Mouse (Mus musculus) lung, embryonic 16.5 days (tissue): ENCODE results near the gene Ints6. TPM values are rescaled to one million over a fixed set of nuclear protein-coding genes. Genes with fewer than 3 reads are reported as not detected.

Experiments
- ATAC-seq: fragments of 200-750 bp; cut with Nextera tagmentation; 2 replicates; pipeline ENCODE4 v1.8.0; 2017; ENCODE audit warnings: low read depth, mild to moderate bottlenecking, moderate library complexity
- H3K27ac ChIP-seq: fragments of 300-500 bp; sonication (generic); 2 replicates; pipeline ENCODE4 v1.5.1; 2014; ENCODE audit warnings: mild to moderate bottlenecking, control low read depth, low read length
- H3K27me3 ChIP-seq: fragments of 300-500 bp; sonication (generic); 2 replicates; pipeline ENCODE4 v1.6.1; 2014; ENCODE audit warnings: low read depth, low read length, mixed read lengths; ENCODE audit not compliant: control insufficient read depth, insufficient read depth
- H3K36me3 ChIP-seq: fragments of 300-500 bp; sonication (generic); 2 replicates; pipeline ENCODE4 v1.6.1; 2014; ENCODE audit warnings: low read length; ENCODE audit not compliant: control insufficient read depth, insufficient read depth
- H3K4me1 ChIP-seq: fragments of 300-500 bp; sonication (generic); replicated peaks from 2 replicates; pipeline ENCODE4 v1.6.1; 2014; ENCODE audit warnings: low read length, mixed read lengths; ENCODE audit not compliant: control insufficient read depth, insufficient read depth
- H3K4me2 ChIP-seq: fragments of 300-500 bp; sonication (generic); 2 replicates; pipeline ENCODE4 v1.6.1; 2014; ENCODE audit warnings: low read depth, low read length, control low read depth
- H3K4me3 ChIP-seq: fragments of 300-500 bp; sonication (generic); 2 replicates; pipeline ENCODE4 v1.5.1; 2014; ENCODE audit warnings: mild to moderate bottlenecking, low read length, control low read depth
- H3K9ac ChIP-seq: fragments of 300-500 bp; sonication (generic); 2 replicates; pipeline ENCODE4 v1.6.1; 2014; ENCODE audit warnings: low read length, control low read depth
- H3K9me3 ChIP-seq: fragments of 300-500 bp; sonication (generic); 2 replicates; pipeline ENCODE4 v1.6.1; 2016; ENCODE audit warnings: low read length; ENCODE audit not compliant: control insufficient read depth
- WGBS: fragments of 180-500 bp; shearing (Covaris S2); extraction: QIAGEN DNeasy Blood & Tissue Kit; methylation state at CpG from one replicate; pipeline ENCODE4 v1.1.7; 2014; 5-methylcytosine and 5-hydroxymethylcytosine counted together
- polyA plus RNA-seq: library from polyadenylated mRNA; unstranded; fragments of >200 nt; fragmentation: Nextera tagmentation; extraction: Ambion mirVana; gene quantifications from 2 replicates; pipeline ENCODE4 v1.2.1, GENCODE M21; 2015

Ints6 gene
- 19.8 and 24.9 TPM in 2 replicates for polyA plus RNA-seq

DNA sequence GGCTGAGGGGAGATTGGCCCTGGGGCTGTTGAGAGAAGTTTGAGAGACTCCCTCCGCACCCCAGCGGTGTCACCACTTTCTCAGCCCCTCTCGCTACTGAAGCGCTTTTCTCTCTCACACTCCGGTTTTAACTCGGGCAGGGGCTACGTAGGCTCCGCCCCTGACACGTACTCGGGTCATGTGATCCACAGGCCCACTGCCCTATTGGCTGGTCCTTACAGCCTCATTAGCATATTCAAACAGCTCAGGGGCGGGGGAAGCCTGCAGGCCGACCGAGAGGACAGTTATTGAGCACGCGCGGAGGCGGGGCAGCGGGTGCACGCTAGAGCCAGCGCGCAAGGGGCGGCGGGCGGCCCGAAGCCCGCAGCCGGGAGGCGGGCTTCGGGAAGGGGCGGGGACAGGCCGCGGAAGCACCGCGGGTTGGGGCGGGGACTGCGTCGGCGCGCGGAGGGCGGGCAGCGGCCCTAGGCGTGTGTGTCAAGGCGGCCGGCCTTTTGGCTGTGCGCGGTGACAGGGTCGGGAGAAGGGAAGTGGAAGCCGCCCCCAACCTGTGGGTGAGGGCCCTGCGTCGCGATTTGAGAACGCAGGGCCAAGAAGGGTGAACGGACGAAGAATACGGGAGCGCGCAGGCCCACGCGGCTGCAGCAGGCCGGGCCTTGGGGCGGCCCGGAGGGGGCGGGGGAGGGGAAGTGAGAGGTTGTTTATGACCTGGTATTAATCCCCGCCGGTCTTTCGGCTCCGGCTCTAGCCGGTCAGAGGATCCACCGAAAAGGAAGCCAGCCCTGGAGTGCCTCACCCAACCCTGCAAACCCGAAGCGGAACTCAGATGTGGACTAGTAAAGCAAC lies at the start of gene Ints6:
TSS of gene Ints6 (minus strand) at position 134 of the 846 bp plus-strand sequence.
- H3K27me3 ChIP-seq = no peaks in the 10 kb centered on the region
- H3K27ac ChIP-seq = peak within 1 kb of the TSS; percentile 99
- WGBS = under 1% methylated on average over 66 of the region's 72 CpGs
- peak within 1 kb of the TSS; percentile 98 for H3K4me3 ChIP-seq
- H3K4me1 ChIP-seq = 0 out of 2 replicates have a peak, but pooled peaks cover 4% of the 10 kb centered on the region
- ATAC-seq = peak; percentile 96
- peak within 1 kb of the TSS; percentile 73 for H3K4me2 ChIP-seq
- peak within 1 kb of the TSS; percentile 100 for H3K9ac ChIP-seq
- peaks cover 4% of the 10 kb centered on the region; the same call in 1 of the 2 replicates for H3K36me3 ChIP-seq
- H3K9me3 ChIP-seq = no peaks in the 10 kb centered on the region

- no peaks in the 10 kb centered on the region for H3K9me3 ChIP-seq
- no peak overlapping the region for H3K4me2 ChIP-seq
- H3K36me3 ChIP-seq = no peaks in the 10 kb centered on the region
- H3K27ac ChIP-seq = no peak overlapping the region
- ATAC-seq = no peak
- H3K4me1 ChIP-seq = no peaks in the 10 kb centered on the region
- H3K27me3 ChIP-seq = no peaks in the 10 kb centered on the region
- WGBS = 47% methylated on average over 7 of the region's 7 CpGs
- H3K4me3 ChIP-seq = no peak overlapping the region
- H3K9ac ChIP-seq = no peak overlapping the region
These were observed 47.9 kb upstream of the Ints6 start for GRCm38 (mm10) chr14:62808661-62809523.

DNA sequence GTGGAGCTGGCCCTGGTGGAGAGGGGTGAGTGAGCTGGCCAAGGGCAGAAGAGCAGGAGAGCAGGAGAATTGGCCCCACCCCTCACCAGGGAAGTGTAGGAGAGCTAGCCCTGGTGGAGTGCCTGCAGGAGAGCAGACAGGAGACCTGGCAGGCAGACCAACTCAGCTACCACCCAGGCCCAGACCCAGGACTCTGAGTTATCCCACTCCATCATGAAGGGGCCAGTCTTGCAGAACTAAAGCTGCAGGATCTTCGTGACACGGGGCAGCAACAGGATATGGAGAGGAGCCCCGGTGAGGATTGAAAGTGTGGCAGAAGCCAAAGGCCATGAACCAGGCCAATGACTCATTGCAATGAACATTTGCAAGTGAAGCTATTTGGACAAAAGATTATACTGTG lies 46.0 kb upstream of the Ints6 start:
- Histone ChIP-seq H3K9me3 (no peaks in the 10 kb centered on the region), H3K36me3 (no peaks in the 10 kb centered on the region), H3K27me3 (no peaks in the 10 kb centered on the region), H3K4me1 (no peaks in the 10 kb centered on the region), H3K27ac (no peak overlapping the region), H3K4me2 (no peak overlapping the region), H3K9ac (no peak overlapping the region), H3K4me3 (no peak overlapping the region)
- ATAC-seq = no peak
- WGBS = 30% methylated on average over 3 of the region's 3 CpGs

DNA sequence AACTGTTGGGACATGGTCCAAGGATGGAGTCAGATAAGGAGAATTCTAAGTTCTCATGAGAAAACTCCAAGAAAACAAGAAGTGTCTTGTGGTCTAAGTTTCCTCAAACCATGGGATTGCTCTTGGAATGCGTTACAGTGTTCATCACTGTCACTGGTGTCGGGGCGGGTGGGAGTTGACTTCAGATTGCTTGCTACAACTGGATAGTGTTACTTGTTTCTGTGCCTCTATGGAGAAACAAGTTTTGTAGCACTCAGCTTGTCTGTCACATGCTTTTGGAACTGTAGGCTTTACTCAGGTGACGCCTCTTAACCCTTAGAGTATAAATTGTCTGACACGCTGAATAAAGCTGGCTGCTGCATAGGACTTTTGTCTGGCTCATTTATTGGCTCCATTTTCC lies 42.2 kb upstream of the Ints6 start:
- Histone ChIP-seq H3K4me1 (peaks cover 2% of the 10 kb centered on the region; the same call in 1 of the 2 replicates), H3K9ac (no peak overlapping the region), H3K4me2 (no peak overlapping the region), H3K27me3 (no peaks in the 10 kb centered on the region), H3K9me3 (no peaks in the 10 kb centered on the region), H3K4me3 (no peak overlapping the region), H3K27ac (no peak overlapping the region), H3K36me3 (no peaks in the 10 kb centered on the region)
- 58% methylated on average over 5 of the region's 5 CpGs for WGBS
- no peak for ATAC-seq

DNA sequence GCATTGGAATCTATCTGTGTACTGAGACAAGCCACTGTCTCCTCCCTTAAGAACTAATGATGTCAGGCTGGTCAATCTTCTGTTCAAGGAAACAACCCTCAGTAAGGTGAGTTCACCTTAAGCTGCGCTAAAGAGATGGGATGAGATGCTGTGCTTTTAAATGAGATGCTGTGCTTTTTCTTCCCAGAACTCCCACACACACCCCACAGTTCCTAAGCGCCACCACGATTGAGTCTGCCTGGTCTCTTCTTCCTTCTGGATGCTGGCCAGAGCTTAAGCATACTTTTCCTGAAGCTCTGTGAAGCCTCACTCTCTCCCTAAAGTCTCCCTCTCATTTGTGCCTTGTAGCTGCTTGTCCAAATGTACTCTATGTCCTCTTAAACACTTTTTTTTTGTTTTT lies 39.8 kb upstream of the Ints6 start:
- Histone ChIP-seq H3K4me3 (no peak overlapping the region), H3K4me2 (no peak overlapping the region), H3K36me3 (no peaks in the 10 kb centered on the region), H3K9ac (no peak overlapping the region), H3K27ac (no peak overlapping the region), H3K27me3 (no peaks in the 10 kb centered on the region), H3K9me3 (no peaks in the 10 kb centered on the region), H3K4me1 (peaks cover 6% of the 10 kb centered on the region; the same call in 1 of the 2 replicates)
- no peak for ATAC-seq
- 75% methylated on average over 3 of the region's 3 CpGs for WGBS

- Histone ChIP-seq H3K36me3 (no peaks in the 10 kb centered on the region), H3K9ac (no peak overlapping the region), H3K27me3 (no peaks in the 10 kb centered on the region), H3K4me1 (peaks cover 6% of the 10 kb centered on the region; the same call in 1 of the 2 replicates), H3K9me3 (no peaks in the 10 kb centered on the region), H3K27ac (no peak overlapping the region), H3K4me3 (no peak overlapping the region), H3K4me2 (peak overlapping the region; percentile 25; the same call in 1 of the 2 replicates)
- WGBS = 5% methylated on average over 4 of the region's 4 CpGs
- peak; percentile 85 for ATAC-seq
These were observed 37.7 kb upstream of the Ints6 start for GRCm38 (mm10) chr14:62798608-62799101.

DNA sequence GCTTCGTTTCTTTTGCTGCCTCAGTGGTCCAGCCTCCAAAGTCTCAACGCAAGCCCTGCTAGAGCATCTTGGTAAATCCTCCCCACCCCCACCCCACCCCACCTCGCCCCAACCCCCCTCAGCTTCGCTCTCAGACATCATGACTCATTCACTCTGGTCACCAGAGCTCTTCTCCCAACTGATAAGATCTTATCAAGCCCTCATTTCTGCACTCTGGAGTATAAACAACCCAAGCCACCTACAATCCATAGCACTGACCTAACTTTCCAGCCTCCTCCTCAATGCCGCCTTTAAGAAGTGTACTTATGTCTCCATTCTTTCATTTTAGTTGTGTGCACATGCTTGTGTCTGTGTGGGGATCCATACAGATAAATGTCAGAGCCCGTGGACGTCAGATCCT lies 34.8 kb upstream of the Ints6 start:
- H3K4me3 ChIP-seq = no peak overlapping the region
- WGBS = 39% methylated on average over 7 of the region's 7 CpGs
- H3K27me3 ChIP-seq = no peaks in the 10 kb centered on the region
- no peak for ATAC-seq
- no peak overlapping the region for H3K9ac ChIP-seq
- no peak overlapping the region for H3K27ac ChIP-seq
- H3K9me3 ChIP-seq = no peaks in the 10 kb centered on the region
- no peaks in the 10 kb centered on the region for H3K36me3 ChIP-seq
- H3K4me2 ChIP-seq = no peak overlapping the region
- H3K4me1 ChIP-seq = peaks cover 6% of the 10 kb centered on the region; the same call in 1 of the 2 replicates

DNA sequence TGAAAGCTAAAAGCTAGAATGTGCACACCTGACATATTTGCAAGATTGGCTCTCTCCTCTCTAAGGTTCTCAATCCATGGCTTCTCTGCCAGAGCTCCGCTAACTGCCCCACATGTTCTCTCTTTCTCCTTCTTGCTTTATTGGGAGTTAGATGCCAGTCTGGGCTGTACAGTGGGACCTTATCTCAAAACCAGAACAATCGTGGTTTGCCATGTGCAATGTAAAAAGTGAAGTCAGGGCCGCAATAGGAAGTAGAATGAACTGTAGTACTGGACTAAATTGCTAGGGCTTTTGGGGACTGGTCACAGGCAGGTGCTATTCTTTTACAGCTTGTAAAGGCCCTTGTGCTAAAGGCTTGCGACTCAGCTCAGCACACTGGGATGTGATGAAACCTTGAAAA lies 28.3 kb upstream of the Ints6 start:
- Histone ChIP-seq H3K27me3 (no peaks in the 10 kb centered on the region), H3K4me3 (no peak overlapping the region), H3K9me3 (no peaks in the 10 kb centered on the region), H3K36me3 (no peaks in the 10 kb centered on the region), H3K4me2 (no peak overlapping the region), H3K4me1 (no peaks in the 10 kb centered on the region), H3K9ac (no peak overlapping the region), H3K27ac (no peak overlapping the region)
- 72% methylated on average over 4 of the region's 4 CpGs for WGBS
- no peak for ATAC-seq

- Histone ChIP-seq H3K36me3 (no peaks in the 10 kb centered on the region), H3K9me3 (no peaks in the 10 kb centered on the region), H3K9ac (no peak overlapping the region), H3K27ac (no peak overlapping the region), H3K4me1 (no peaks in the 10 kb centered on the region), H3K4me2 (no peak overlapping the region), H3K4me3 (no peak overlapping the region), H3K27me3 (no peaks in the 10 kb centered on the region)
- no peak for ATAC-seq
- 67% methylated on average over 5 of the region's 5 CpGs for WGBS
These were observed 22.0 kb upstream of the Ints6 start for GRCm38 (mm10) chr14:62782981-62783380.
